Mouse (Mus musculus): ENCODE measurements around the gene Krtap10-4. TPM values are rescaled to one million over a fixed set of nuclear protein-coding genes. Genes with fewer than 3 reads are reported as not detected.
"Not testable (repeated sequence)": the region's sequence is repeated elsewhere in the genome, so short reads cannot be mapped to it uniquely, and the experiment has no call there.

The Krtap10-4 gene
- polyA plus RNA-seq, 1 experiment from 2014 or later: not detected

DNA sequence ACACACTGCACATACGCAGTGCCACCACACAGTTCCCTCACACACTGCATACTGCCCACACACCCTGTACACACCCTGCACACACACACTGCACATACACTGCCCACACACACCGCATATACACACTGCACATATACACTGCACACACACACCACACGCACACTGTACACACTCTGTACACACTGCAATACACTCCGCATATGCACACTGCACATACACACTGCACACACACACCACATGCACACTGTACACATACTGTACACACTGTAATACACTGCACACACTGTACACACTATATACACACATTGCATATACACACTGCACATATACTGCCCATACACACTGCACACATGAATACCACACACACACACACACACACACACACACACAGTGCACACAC, 8.4 kb downstream of the Krtap10-4 start:
- WGBS: 93% methylated on average over 4 of the region's 4 CpGs
- Histone ChIP-seq H3K4me1 (no peaks in the 10 kb centered on the region), H3K9me3 (0 out of 2 replicates have a peak, but pooled peaks cover 2% of the 10 kb centered on the region), H3K27me3 (replicated peaks; ENCODE audit: low read depth, poor library complexity, severe bottlenecking) (no peaks in the 10 kb centered on the region), H3K4me3 (no peak overlapping the region), H3K36me3 (replicated peaks) (no peaks in the 10 kb centered on the region), H3K27ac (replicated peaks) (no peak overlapping the region)
- no peak for DNase-seq (ENCODE audit: low spot score)

GRCm38 (mm10) chr10:77815514-77815913, 11.4 kb downstream of the Krtap10-4 start:
- WGBS: 34% methylated on average over 5 of the region's 5 CpGs
- H3K27ac ChIP-seq (replicated peaks): no peak overlapping the region

GRCm38 (mm10) chr10:77814382-77814781, 12.5 kb downstream of the Krtap10-4 start, which contains the start of gene Gm2696:
TSS of gene Gm2696 (plus strand) at chr10:77814682.
- H3K4me3 ChIP-seq: no peak within 1 kb of the TSS
- H3K27me3 ChIP-seq (replicated peaks; ENCODE audit: low read depth, poor library complexity, severe bottlenecking): no peaks in the 10 kb centered on the region
- no peaks in the 10 kb centered on the region for H3K4me1 ChIP-seq
- no peak within 1 kb of the TSS for H3K27ac ChIP-seq (replicated peaks)
- WGBS: 57% methylated on average over 4 of the region's 4 CpGs
- no peaks in the 10 kb centered on the region for H3K36me3 ChIP-seq (replicated peaks)
- H3K9me3 ChIP-seq: no peaks in the 10 kb centered on the region
- no peak for DNase-seq (ENCODE audit: low spot score)

More at GRCm38 (mm10) chr10:77815514-77815913, 11.4 kb downstream of the Krtap10-4 start:
- H3K27me3 ChIP-seq (replicated peaks; ENCODE audit: low read depth, poor library complexity, severe bottlenecking): no peaks in the 10 kb centered on the region
- H3K36me3 ChIP-seq (replicated peaks): no peaks in the 10 kb centered on the region
- no peaks in the 10 kb centered on the region for H3K9me3 ChIP-seq
- no peak overlapping the region for H3K4me3 ChIP-seq
- peak; percentile 43 for DNase-seq (ENCODE audit: low spot score)
- H3K4me1 ChIP-seq: no peaks in the 10 kb centered on the region

DNA sequence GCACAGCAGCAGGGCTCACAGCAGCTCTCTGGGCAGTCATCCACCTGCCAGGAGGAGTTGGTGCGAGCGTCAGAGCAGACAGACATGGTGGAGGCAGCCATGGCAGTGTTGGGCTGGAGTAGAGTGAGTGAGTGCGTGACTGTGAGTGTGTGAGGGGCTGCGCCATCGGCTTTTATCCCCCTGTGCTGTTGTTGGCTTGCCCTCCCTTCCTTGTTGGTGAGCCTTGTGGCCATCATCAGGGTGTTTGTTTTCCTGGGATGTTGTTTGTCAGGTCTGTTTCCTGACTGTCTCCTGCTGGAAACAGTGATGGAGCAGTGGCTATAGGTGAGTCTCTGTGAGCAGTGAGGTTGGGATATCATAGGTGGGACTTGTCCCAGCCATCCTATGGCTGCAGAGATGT, 15.2 kb downstream of the Krtap10-4 start, which contains the start of gene Gm9507:
Gene Gm9507, minus strand, starts transcription at position 101 of the 400 bp plus-strand sequence.
- DNase-seq (ENCODE audit: low spot score): no peak
- Histone ChIP-seq H3K4me1 (no peaks in the 10 kb centered on the region), H3K9me3 (peaks cover 5% of the 10 kb centered on the region; the same call in 1 of the 2 replicates), H3K27ac (replicated peaks) (no peak within 1 kb of the TSS), H3K36me3 (replicated peaks) (no peaks in the 10 kb centered on the region), H3K4me3 (no peak within 1 kb of the TSS), H3K27me3 (replicated peaks; ENCODE audit: low read depth, poor library complexity, severe bottlenecking) (no peaks in the 10 kb centered on the region)
- WGBS: 85% methylated on average over 5 of the region's 5 CpGs

- DNase-seq (ENCODE audit: low spot score): no peak
- no peak overlapping the region for H3K4me3 ChIP-seq
- H3K9me3 ChIP-seq: peaks cover 4% of the 10 kb centered on the region; the same call in 1 of the 2 replicates
- H3K27ac ChIP-seq (replicated peaks): no peak overlapping the region
- 81% methylated on average over 3 of the region's 3 CpGs for WGBS
- no peaks in the 10 kb centered on the region for H3K27me3 ChIP-seq (replicated peaks; ENCODE audit: low read depth, poor library complexity, severe bottlenecking)
- no peaks in the 10 kb centered on the region for H3K36me3 ChIP-seq (replicated peaks)
- 0 out of 2 replicates have a peak, but pooled peaks cover 2% of the 10 kb centered on the region for H3K4me1 ChIP-seq
Observed at GRCm38 (mm10) chr10:77804095-77804494, 22.8 kb downstream of the Krtap10-4 start.

GRCm38 (mm10) chr10:77798921-77799508, 27.9 kb downstream of the Krtap10-4 start, which contains the start of gene Gm19668:
TSS of gene Gm19668 (minus strand) at chr10:77799133.
- H3K36me3 ChIP-seq (replicated peaks): no peaks in the 10 kb centered on the region
- H3K4me3 ChIP-seq: no peak within 1 kb of the TSS
- no peaks in the 10 kb centered on the region for H3K9me3 ChIP-seq
- no peak within 1 kb of the TSS for H3K27ac ChIP-seq (replicated peaks)
- 66% methylated on average over 8 of the region's 8 CpGs for WGBS
- no peaks in the 10 kb centered on the region for H3K27me3 ChIP-seq (replicated peaks; ENCODE audit: low read depth, poor library complexity, severe bottlenecking)
- no peak for DNase-seq (ENCODE audit: low spot score)
- peaks cover 15% of the 10 kb centered on the region for H3K4me1 ChIP-seq

DNA sequence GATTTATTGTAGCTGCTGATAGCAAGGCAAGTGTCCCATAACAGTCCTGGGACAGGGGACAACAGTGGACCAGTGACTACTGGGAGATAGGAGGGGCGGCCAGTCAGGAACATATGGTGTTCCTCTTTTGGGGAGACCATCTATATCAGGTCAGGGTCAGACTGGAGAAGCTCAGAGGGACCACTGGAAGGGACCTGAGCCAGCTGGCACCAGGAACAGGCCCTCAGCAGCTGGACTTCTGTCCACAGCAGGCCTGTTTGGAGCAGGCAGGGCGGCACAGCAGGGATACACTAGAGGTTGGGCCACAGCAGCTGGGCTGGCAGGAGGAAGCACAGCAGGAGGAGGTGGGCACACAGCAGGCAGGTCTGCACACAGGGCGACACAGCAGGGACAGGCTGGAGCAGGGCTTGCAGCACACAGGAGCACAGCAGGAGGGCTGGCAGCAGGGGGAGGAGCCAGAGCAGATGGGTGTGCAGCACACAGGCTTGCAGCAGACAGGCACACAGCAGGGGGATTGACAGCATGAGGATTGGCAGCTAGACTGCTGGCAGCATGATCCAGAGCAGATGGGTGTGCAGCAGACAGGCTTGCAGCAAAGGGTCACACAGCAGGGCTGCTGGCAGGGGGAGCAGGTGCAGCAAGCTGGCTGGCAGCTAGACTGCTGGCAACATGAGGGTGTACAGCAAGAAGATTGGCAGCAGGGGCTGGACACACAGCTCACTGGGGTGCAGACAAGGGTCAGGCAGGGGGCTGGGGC, 28.6 kb downstream of the Krtap10-4 start:
- 28% methylated on average over 3 of the region's 3 CpGs for WGBS
- not testable (repeated sequence) for H3K27me3 ChIP-seq (replicated peaks; ENCODE audit: low read depth, poor library complexity, severe bottlenecking); H3K9me3 ChIP-seq; H3K27ac ChIP-seq (replicated peaks); H3K4me3 ChIP-seq; H3K36me3 ChIP-seq (replicated peaks); DNase-seq (ENCODE audit: low spot score)
- H3K4me1 ChIP-seq: peaks cover 22% of the 10 kb centered on the region

DNA sequence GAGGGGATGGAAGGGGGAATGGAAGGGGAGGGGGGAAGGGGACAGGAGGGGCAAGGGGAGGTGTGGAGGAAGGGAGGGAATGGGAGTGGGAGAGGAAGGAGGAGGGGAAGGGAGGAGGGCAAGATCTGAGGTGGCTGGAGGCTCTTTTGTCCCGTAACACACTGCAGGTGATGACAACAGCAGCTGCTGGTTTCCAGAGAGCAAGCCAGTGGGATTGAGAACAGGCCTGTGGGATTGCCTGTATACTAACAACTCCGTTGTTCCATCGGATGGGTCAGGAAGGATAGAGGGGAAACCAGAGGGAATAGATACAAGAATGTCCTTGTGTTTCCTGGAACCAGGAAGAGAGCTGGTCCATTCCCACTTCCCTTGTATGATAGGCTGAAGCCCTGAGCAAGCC, 29.2 kb downstream of the Krtap10-4 start:
- H3K27me3 ChIP-seq (replicated peaks; ENCODE audit: low read depth, poor library complexity, severe bottlenecking): no peaks in the 10 kb centered on the region
- 10% methylated on average over 3 of the region's 3 CpGs for WGBS
- H3K27ac ChIP-seq (replicated peaks): no peak overlapping the region
- H3K36me3 ChIP-seq (replicated peaks): no peaks in the 10 kb centered on the region
- peaks cover 23% of the 10 kb centered on the region for H3K4me1 ChIP-seq
- H3K4me3 ChIP-seq: no peak overlapping the region
- H3K9me3 ChIP-seq: no peaks in the 10 kb centered on the region
- no peak for DNase-seq (ENCODE audit: low spot score)

GRCm38 (mm10) chr10:77794976-77795375, 31.9 kb downstream of the Krtap10-4 start, which contains the start of gene Gm9639:
TSS of gene Gm9639 (minus strand) at chr10:77795076.
- Histone ChIP-seq H3K9me3 (no peaks in the 10 kb centered on the region), H3K4me1 (peaks cover 23% of the 10 kb centered on the region), H3K27ac (replicated peaks) (no peak within 1 kb of the TSS), H3K36me3 (replicated peaks) (no peaks in the 10 kb centered on the region), H3K4me3 (no peak within 1 kb of the TSS), H3K27me3 (replicated peaks; ENCODE audit: low read depth, poor library complexity, severe bottlenecking) (no peaks in the 10 kb centered on the region)
- DNase-seq (ENCODE audit: low spot score): no peak
- 53% methylated on average over 2 of the region's 2 CpGs for WGBS

DNA sequence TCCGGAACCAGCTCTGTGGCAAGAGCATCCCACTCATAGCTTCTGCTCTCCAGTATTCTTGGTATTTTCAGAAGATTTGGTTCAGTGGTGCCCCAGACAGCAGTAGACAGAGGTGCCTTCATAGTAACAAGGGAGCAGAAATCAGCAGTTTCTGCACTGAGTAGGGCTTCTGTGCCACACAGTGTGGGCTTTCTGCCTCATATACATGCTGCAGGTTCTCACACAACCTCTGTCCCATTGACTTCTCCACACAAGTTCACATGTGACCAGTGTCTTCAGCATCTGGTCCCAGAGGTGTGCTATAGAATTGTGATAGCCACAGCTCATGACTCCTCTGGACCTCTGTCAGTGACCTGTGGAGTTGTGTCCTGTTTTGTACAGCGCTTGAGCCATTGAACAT, 38.3 kb downstream of the Krtap10-4 start:
- Histone ChIP-seq H3K27ac (replicated peaks) (no peak overlapping the region), H3K4me3 (no peak overlapping the region), H3K27me3 (replicated peaks; ENCODE audit: low read depth, poor library complexity, severe bottlenecking) (no peaks in the 10 kb centered on the region), H3K9me3 (no peaks in the 10 kb centered on the region), H3K4me1 (0 out of 2 replicates have a peak, but pooled peaks cover 4% of the 10 kb centered on the region), H3K36me3 (replicated peaks) (no peaks in the 10 kb centered on the region)
- 81% methylated on average over 2 of the region's 2 CpGs for WGBS
- DNase-seq (ENCODE audit: low spot score): no peak

- not testable (repeated sequence) for H3K9me3 ChIP-seq; H3K4me3 ChIP-seq; H3K27me3 ChIP-seq (replicated peaks; ENCODE audit: low read depth, poor library complexity, severe bottlenecking); H3K27ac ChIP-seq (replicated peaks); DNase-seq (ENCODE audit: low spot score); H3K4me1 ChIP-seq; H3K36me3 ChIP-seq (replicated peaks)
- WGBS: 61% methylated on average over 1 of the region's 1 CpGs
Observed at GRCm38 (mm10) chr10:77787876-77788275, 39.0 kb downstream of the Krtap10-4 start, which contains the start of gene Gm7137. TSS of gene Gm7137 (minus strand) at chr10:77788200.

GRCm38 (mm10) chr10:77783396-77783795, 43.5 kb downstream of the Krtap10-4 start:
- WGBS: 96% methylated on average over 3 of the region's 3 CpGs
- H3K36me3 ChIP-seq (replicated peaks); DNase-seq (ENCODE audit: low spot score); H3K4me1 ChIP-seq; H3K4me3 ChIP-seq; H3K27me3 ChIP-seq (replicated peaks; ENCODE audit: low read depth, poor library complexity, severe bottlenecking); H3K27ac ChIP-seq (replicated peaks); H3K9me3 ChIP-seq: not testable (repeated sequence)

GRCm38 (mm10) chr10:77782442-77782841, 44.5 kb downstream of the Krtap10-4 start, which contains the start of gene Gm3250:
TSS of gene Gm3250 (minus strand) at chr10:77782542.
- not testable (repeated sequence) for H3K27me3 ChIP-seq (replicated peaks; ENCODE audit: low read depth, poor library complexity, severe bottlenecking); DNase-seq (ENCODE audit: low spot score); H3K4me3 ChIP-seq; H3K9me3 ChIP-seq; H3K27ac ChIP-seq (replicated peaks); H3K36me3 ChIP-seq (replicated peaks); H3K4me1 ChIP-seq
- 56% methylated on average over 1 of the region's 1 CpGs for WGBS

All from embryonic facial prominence, embryonic 10.5 days (tissue).